Mouse (Mus musculus) embryonic fibroblast, embryonic 13.5 days (primary cell): Measurements from ENCODE around the gene Bloc1s3.

Experiments
- CTCF ChIP-seq: IDR thresholded peaks from 2 replicates; pipeline ENCODE4 v1.5.1; 2011; ENCODE audit warnings: mild to moderate bottlenecking, control low read depth, low read length, moderate library complexity, borderline replicate concordance; ENCODE audit not compliant: insufficient read depth
- POLR2A ChIP-seq: IDR thresholded peaks from 2 replicates; pipeline ENCODE4 v1.6.1; 2011; ENCODE audit warnings: low read depth, mild to moderate bottlenecking, control low read depth, low read length, moderate library complexity

DNA sequence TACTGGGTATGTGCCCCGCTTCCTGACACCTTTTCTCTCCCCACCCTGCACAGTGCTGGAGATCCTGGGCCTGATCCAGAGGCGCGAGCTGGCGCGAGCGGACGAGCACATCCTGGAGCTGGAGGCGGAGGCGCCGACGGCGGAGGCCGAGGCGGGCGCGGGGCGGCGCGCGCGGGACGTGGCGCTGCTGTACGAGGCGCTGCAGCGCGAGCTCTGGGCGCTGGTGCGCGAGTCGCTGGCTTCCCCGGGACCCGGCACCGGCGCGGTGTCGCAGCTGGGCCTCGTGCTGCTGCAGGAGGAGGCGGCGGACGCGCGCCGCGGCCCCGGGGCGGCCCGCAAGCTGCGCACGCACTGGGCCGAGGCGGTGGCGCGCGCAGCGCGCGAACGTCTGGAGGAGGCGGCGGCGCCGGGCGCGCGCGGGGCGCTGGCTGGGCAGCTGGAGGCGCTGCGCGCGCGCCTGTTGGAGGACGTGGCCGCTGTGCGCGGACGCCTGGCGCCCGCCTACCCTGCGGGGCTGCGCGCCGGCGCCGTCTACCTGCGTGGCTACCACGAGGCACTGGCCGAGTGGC is 34.2 kb downstream of the Bloc1s3 start:
- TF ChIP-seq POLR2A (peak; percentile 25; the same call in 1 of the 2 replicates), CTCF (no peak)
